Mouse (Mus musculus): ENCODE results near the gene Col23a1. TPM values are rescaled to one million over a fixed set of nuclear protein-coding genes. Genes with fewer than 3 reads are reported as not detected.
"Not testable (repeated sequence)": the region's sequence is repeated elsewhere in the genome, so short reads cannot be mapped to it uniquely, and the experiment has no call there.

Gene Col23a1
- total RNA-seq, 2 experiments from 2014 or later, result 0.02 TPM; not detected in 1

- not testable (repeated sequence) for ATAC-seq (replicated peaks; ENCODE audit: poor library complexity)
Observed at GRCm38 (mm10) chr11:51609940-51610339, 320.2 kb downstream of the Col23a1 start.

GRCm38 (mm10) chr11:51614256-51614655 lies 324.5 kb downstream of the Col23a1 start:
- no peak for ATAC-seq (replicated peaks; ENCODE audit: poor library complexity)

GRCm38 (mm10) chr11:51615129-51615528 lies 325.4 kb downstream of the Col23a1 start:
- no peak for ATAC-seq (replicated peaks; ENCODE audit: poor library complexity)

- ATAC-seq (replicated peaks; ENCODE audit: poor library complexity), result peak; percentile 65
Observed at GRCm38 (mm10) chr11:51615601-51616000, 325.9 kb downstream of the Col23a1 start.

GRCm38 (mm10) chr11:51616113-51616512 lies 326.4 kb downstream of the Col23a1 start:
- not testable (repeated sequence) for ATAC-seq (replicated peaks; ENCODE audit: poor library complexity)

- ATAC-seq (replicated peaks; ENCODE audit: poor library complexity), result peak; percentile 57
Observed at GRCm38 (mm10) chr11:51617693-51618092, 328.0 kb downstream of the Col23a1 start.

- ATAC-seq (replicated peaks; ENCODE audit: poor library complexity), result 0 out of 2 replicates have a peak, but pooled peaks have one; percentile 0
Observed at GRCm38 (mm10) chr11:51618894-51619408, 329.2 kb downstream of the Col23a1 start.

- peak; percentile 75 for ATAC-seq (replicated peaks; ENCODE audit: poor library complexity)
Observed at GRCm38 (mm10) chr11:51619409-51620060, 329.8 kb downstream of the Col23a1 start, which contains the start of gene Nhp2. Nhp2 (plus strand) TSS chr11:51619735.

- ATAC-seq (replicated peaks; ENCODE audit: poor library complexity), result no peak
Observed at GRCm38 (mm10) chr11:51620084-51620483, 330.4 kb downstream of the Col23a1 start.

GRCm38 (mm10) chr11:51621776-51622175 lies 332.1 kb downstream of the Col23a1 start:
- ATAC-seq (replicated peaks; ENCODE audit: poor library complexity), result no peak

GRCm38 (mm10) chr11:51622971-51623491 lies 333.3 kb downstream of the Col23a1 start:
- no peak for ATAC-seq (replicated peaks; ENCODE audit: poor library complexity)

- peak; percentile 76 for ATAC-seq (replicated peaks; ENCODE audit: poor library complexity)
Observed at GRCm38 (mm10) chr11:51625187-51625820, 335.6 kb downstream of the Col23a1 start.

- no peak for ATAC-seq (replicated peaks; ENCODE audit: poor library complexity)
Observed at GRCm38 (mm10) chr11:51627425-51627824, 337.7 kb downstream of the Col23a1 start.

- ATAC-seq (replicated peaks; ENCODE audit: poor library complexity), result no peak
Observed at GRCm38 (mm10) chr11:51627907-51628306, 338.2 kb downstream of the Col23a1 start.

GRCm38 (mm10) chr11:51629651-51630314 lies 340.1 kb downstream of the Col23a1 start:
- no peak for ATAC-seq (replicated peaks; ENCODE audit: poor library complexity)

GRCm38 (mm10) chr11:51632130-51632753 lies 342.5 kb downstream of the Col23a1 start:
- no peak; the same call in 1 of the 2 replicates for ATAC-seq (replicated peaks; ENCODE audit: poor library complexity)

- ATAC-seq (replicated peaks; ENCODE audit: poor library complexity), result not testable (repeated sequence)
Observed at GRCm38 (mm10) chr11:51633200-51633599, 343.5 kb downstream of the Col23a1 start.
